Comparison of ENCODE assay signal across 9 mouse cellular contexts in genomic region chr8:79083461-79084358, GRCm38 (mm10). TPM values are rescaled to one million over a fixed set of nuclear protein-coding genes. Genes with fewer than 3 reads are reported as not detected.
DNase-seq lines count a peak whose midpoint lies in the region; ATAC-seq and TF ChIP-seq lines count a peak whose summit lies in the region.
"Had no signal": no experiment of that assay in that cellular context is flagged by ENCODE, and none has a peak within 500 bp of the region (broad histone marks: within the 10 kb centered on the region; RNA-seq: fewer than 3 reads in every experiment).

No protein-coding gene starts in this region.

- peaks cover 25% of the 10 kb centered on the region for H3K4me1 ChIP-seq in kidney, adult 2 months (ENCODE audit: control insufficient read depth, insufficient read depth, low read length)
- 0 out of 2 replicates have a peak, but pooled peaks cover 9% of the 10 kb centered on the region for H3K4me1 ChIP-seq in stomach, embryonic 16.5 days (ENCODE audit: control insufficient read depth, insufficient read depth, low read length)
- no peaks in the 10 kb centered on the region for H3K4me1 ChIP-seq in thymus, adult 2 months (replicated peaks; ENCODE audit: control insufficient read depth, insufficient read depth, low read length)
- H3K4me1 ChIP-seq in midbrain, embryonic 16.5 days (ENCODE audit: control insufficient read depth, insufficient read depth, low read length) = peaks cover 21% of the 10 kb centered on the region

- H3K27me3 ChIP-seq in kidney, adult 2 months (replicated peaks; ENCODE audit: control insufficient read depth, insufficient read depth, low read length) = no peaks in the 10 kb centered on the region
- no peaks in the 10 kb centered on the region for H3K27me3 ChIP-seq in stomach, embryonic 16.5 days (ENCODE audit: control insufficient read depth, insufficient read depth, low read length)
- H3K27me3 ChIP-seq in thymus, adult 2 months (ENCODE audit: control insufficient read depth, insufficient read depth, low read length) = no peaks in the 10 kb centered on the region
- H3K27me3 ChIP-seq in midbrain, embryonic 16.5 days (ENCODE audit: control insufficient read depth, insufficient read depth, low read depth, low read length) = no peaks in the 10 kb centered on the region
- H3K27me3 ChIP-seq: midbrain, embryonic 12.5 days had no signal

- H3K9me3 ChIP-seq in stomach, embryonic 16.5 days (replicated peaks; ENCODE audit: control insufficient read depth, low read length) = no peaks in the 10 kb centered on the region
- no peaks in the 10 kb centered on the region for H3K9me3 ChIP-seq in midbrain, embryonic 16.5 days (replicated peaks; ENCODE audit: control insufficient read depth, low read length, poor library complexity, severe bottlenecking)
- H3K9me3 ChIP-seq: midbrain, embryonic 12.5 days had no signal

- H3K36me3 ChIP-seq in kidney, adult 2 months (ENCODE audit: control insufficient read depth, insufficient read depth, low read length) = no peaks in the 10 kb centered on the region
- H3K36me3 ChIP-seq in stomach, embryonic 16.5 days (ENCODE audit: control insufficient read depth, insufficient read depth, low read length) = no peaks in the 10 kb centered on the region
- H3K36me3 ChIP-seq in thymus, adult 2 months (ENCODE audit: control insufficient read depth, insufficient read depth, low read length) = no peaks in the 10 kb centered on the region
- 0 out of 2 replicates have a peak, but pooled peaks cover 2% of the 10 kb centered on the region for H3K36me3 ChIP-seq in midbrain, embryonic 16.5 days (ENCODE audit: control insufficient read depth, insufficient read depth, low read length)

- H3K4me2 ChIP-seq in stomach, embryonic 16.5 days (ENCODE audit: low read depth, low read length) = no peak overlapping the region
- no peak overlapping the region for H3K4me2 ChIP-seq in midbrain, embryonic 16.5 days (ENCODE audit: low read length)
- H3K4me2 ChIP-seq: midbrain, embryonic 12.5 days had no signal

- no peak overlapping the region for H3K9ac ChIP-seq in stomach, embryonic 16.5 days (ENCODE audit: low read length)
- H3K9ac ChIP-seq in midbrain, embryonic 16.5 days (ENCODE audit: low read depth, low read length) = no peak overlapping the region
- H3K9ac ChIP-seq: midbrain, embryonic 12.5 days had no signal

- no peak for ATAC-seq in stomach, embryonic 16.5 days (ENCODE audit: insufficient read depth, low FRiP score)
- ATAC-seq in midbrain, embryonic 16.5 days = no peak

- H3K4me3 ChIP-seq in kidney, adult 2 months (ENCODE audit: insufficient read depth, low read depth, low read length) = no peak overlapping the region
- no peak overlapping the region for H3K4me3 ChIP-seq in stomach, embryonic 16.5 days (replicated peaks; ENCODE audit: low read length)
- H3K4me3 ChIP-seq in thymus, adult 2 months (ENCODE audit: control insufficient read depth, insufficient read depth, low read length) = no peak overlapping the region
- H3K4me3 ChIP-seq in midbrain, embryonic 16.5 days (ENCODE audit: low read depth, low read length) = no peak overlapping the region
- H3K4me3 ChIP-seq: midbrain, embryonic 12.5 days had no signal

- no peak for TF ChIP-seq POLR2A in kidney, adult 2 months (IDR thresholded peaks at IDR 0.05; ENCODE audit: low read depth, low read length)
- no peak for TF ChIP-seq POLR2A in thymus, adult 2 months (IDR thresholded peaks at IDR 0.05; ENCODE audit: control insufficient read depth, extremely low read depth, insufficient read depth, low read length, poor library complexity)

- peak overlapping the region; percentile 3; the same call in 1 of the 2 replicates for H3K27ac ChIP-seq in kidney, adult 2 months (ENCODE audit: insufficient read depth, low read depth, low read length)
- H3K27ac ChIP-seq in stomach, embryonic 16.5 days (ENCODE audit: low read length) = peak overlapping the region; percentile 29; the same call in 1 of the 2 replicates
- no peak overlapping the region for H3K27ac ChIP-seq in thymus, adult 2 months (ENCODE audit: control insufficient read depth, insufficient read depth, low read length)
- no peak overlapping the region for H3K27ac ChIP-seq in midbrain, embryonic 16.5 days (ENCODE audit: low read length)
- H3K27ac ChIP-seq: midbrain, embryonic 12.5 days had no signal

- intact Hi-C loops in gastrocnemius, postnatal 14 days (cut with DNase I; ENCODE audit: low total_unique reads) = no loop called here
- intact Hi-C loops in gastrocnemius, postnatal 36 days (cut with DNase I) = no loop called here

- TF ChIP-seq CTCF in kidney, adult 2 months (conservative IDR thresholded peaks at IDR 0.05; ENCODE audit: insufficient read depth, insufficient read length, low read depth, low read length) = no peak
- no peak for TF ChIP-seq CTCF in thymus, adult 2 months (IDR thresholded peaks at IDR 0.05; ENCODE audit: borderline replicate concordance, control insufficient read depth, extremely low read depth, insufficient read depth, low read length, poor library complexity)

- WGBS in kidney, adult 2 months = 36% methylated on average over 18 of the region's 18 CpGs
- WGBS in stomach, embryonic 16.5 days = 72% methylated on average over 18 of the region's 18 CpGs
- WGBS in thymus, adult 2 months = 90% methylated on average over 18 of the region's 18 CpGs
- WGBS in midbrain, embryonic 16.5 days = 77% methylated on average over 18 of the region's 18 CpGs

- DNase-seq in gastrocnemius, postnatal 14 days = peak; percentile 48
- DNase-seq in gastrocnemius, postnatal 36 days = no peak
- DNase-seq in right cerebral cortex, postnatal 4 days = peak; percentile 55
- DNase-seq in right cerebral cortex, postnatal 36 days (ENCODE audit: low spot score in 2 of 2) = no peak
- DNase-seq in kidney, adult 2 months = peak; percentile 85
- DNase-seq in thymus, adult 2 months = no peak

RNA-seq across cellular contexts. Expression of gene Zfp827, which starts 55.5 kb away (rescaled TPM):
- 1 to 10 TPM; 6.7 to 7.4 TPM for total RNA-seq in gastrocnemius, postnatal 14 days (2021)
- total RNA-seq in gastrocnemius, postnatal 36 days (2021) = 1 to 10 TPM; 1.8 to 6.5 TPM
- polyA plus RNA-seq in kidney, adult 2 months (2012; rRNA removed) = 9.6 and 11.4 TPM in 2 replicates
- polyA plus RNA-seq in stomach, embryonic 16.5 days (2015; fragmentation: Nextera tagmentation; extraction: Ambion mirVana) = 7.6 and 7.8 TPM in 2 replicates
- polyA plus RNA-seq in thymus, adult 2 months (2012; rRNA removed) = 9.6 and 10.1 TPM in 2 replicates
- polyA plus RNA-seq in midbrain, embryonic 16.5 days (2015; fragmentation: Nextera tagmentation; extraction: Ambion mirVana) = 11.6 and 13.8 TPM in 2 replicates

Comparison
In these comparisons a context has a peak if more than half of its experiments do, and no peak if none do; other contexts are left out.
1. DNase-seq: peak in gastrocnemius, postnatal 14 days (single experiment), right cerebral cortex, postnatal 4 days (single experiment) and kidney, adult 2 months (single experiment); none in gastrocnemius, postnatal 36 days (0 of 2), right cerebral cortex, postnatal 36 days (0 of 2) and thymus, adult 2 months (single experiment).
2. H3K27ac ChIP-seq: peak in kidney, adult 2 months (single experiment) and stomach, embryonic 16.5 days (single experiment); none in thymus, adult 2 months (single experiment) and midbrain, embryonic 16.5 days (single experiment).